Mouse (Mus musculus) layer of hippocampus, postnatal 36 days (tissue): ENCODE measurements around the gene Rad51b. TPM values are rescaled to one million over a fixed set of nuclear protein-coding genes. Genes with fewer than 3 reads are reported as not detected.
"Not testable (repeated sequence)": the region's sequence is repeated elsewhere in the genome, so short reads cannot be mapped to it uniquely, and the experiment has no call there.

Source experiments
- DNase-seq, 2 experiments: peaks; one replicate each; pipeline ENCODE4 v3.0.0; 2022
- total RNA-seq, 2 experiments: library from RNA; stranded (reverse); gene quantifications; 2 replicates each; pipeline ENCODE4 v1.2.3; 2021

Rad51b gene
- under 1 TPM; 0.17 to 0.18 TPM for total RNA-seq

DNA sequence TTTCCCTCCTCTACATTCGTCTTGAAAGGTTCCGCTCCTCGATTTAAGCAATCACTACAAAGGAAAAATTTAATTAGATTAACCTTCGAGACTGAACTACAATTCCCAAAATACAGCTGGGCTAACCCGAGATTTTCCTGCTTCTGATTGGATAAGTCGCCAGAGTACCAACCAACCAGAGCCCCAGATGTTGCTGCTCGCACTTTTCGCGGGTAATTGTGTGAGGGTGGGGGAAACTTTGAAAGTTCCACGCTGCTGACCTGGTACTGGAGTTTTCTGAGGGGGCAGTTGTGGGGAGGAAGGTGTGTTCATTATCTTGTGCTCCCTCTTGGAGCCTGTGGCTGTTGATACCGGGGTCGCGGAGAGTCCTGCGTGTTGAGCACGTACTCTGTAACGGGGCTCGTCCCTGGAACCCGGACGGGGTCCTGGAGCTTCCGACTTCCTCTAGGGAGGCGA lies at the start of gene Rad51b:
Gene Rad51b, plus strand, starts transcription at position 162 of the 456 bp plus-strand sequence.
- peak; percentile 51 to 67 for DNase-seq

GRCm38 (mm10) chr12:79248110-79248509 lies 49.0 kb upstream of the Rad51b start:
- DNase-seq = no peak

- DNase-seq = no peak
Observed at GRCm38 (mm10) chr12:79253294-79254053, 43.6 kb upstream of the Rad51b start.

- DNase-seq = no peak
Observed at GRCm38 (mm10) chr12:79254975-79255374, 42.1 kb upstream of the Rad51b start.

GRCm38 (mm10) chr12:79260154-79260553 lies 36.9 kb upstream of the Rad51b start:
- no peak for DNase-seq

DNA sequence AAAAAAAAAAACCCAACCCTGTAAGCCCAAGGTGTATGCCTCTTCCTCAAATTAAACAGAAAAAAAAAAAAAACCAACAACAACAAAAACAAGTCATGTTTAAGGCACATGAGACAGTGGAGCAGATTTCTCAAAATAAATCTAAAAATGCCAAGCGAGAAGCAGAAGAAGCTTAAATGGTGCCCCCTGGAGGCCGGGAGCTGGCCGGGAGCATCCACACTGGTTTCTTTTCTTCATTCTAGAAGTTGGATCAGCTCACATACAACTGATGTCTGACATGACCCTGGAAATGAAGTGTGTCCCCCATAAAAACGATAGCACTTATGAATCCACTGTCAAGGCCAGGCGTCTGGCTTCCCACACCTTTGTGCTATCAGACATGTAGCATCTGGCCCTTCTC lies 36.0 kb upstream of the Rad51b start:
- DNase-seq = peak in 1 of 2 experiments; percentile 16

- DNase-seq = no peak
Observed at GRCm38 (mm10) chr12:79272604-79273003, 24.5 kb upstream of the Rad51b start.

DNA sequence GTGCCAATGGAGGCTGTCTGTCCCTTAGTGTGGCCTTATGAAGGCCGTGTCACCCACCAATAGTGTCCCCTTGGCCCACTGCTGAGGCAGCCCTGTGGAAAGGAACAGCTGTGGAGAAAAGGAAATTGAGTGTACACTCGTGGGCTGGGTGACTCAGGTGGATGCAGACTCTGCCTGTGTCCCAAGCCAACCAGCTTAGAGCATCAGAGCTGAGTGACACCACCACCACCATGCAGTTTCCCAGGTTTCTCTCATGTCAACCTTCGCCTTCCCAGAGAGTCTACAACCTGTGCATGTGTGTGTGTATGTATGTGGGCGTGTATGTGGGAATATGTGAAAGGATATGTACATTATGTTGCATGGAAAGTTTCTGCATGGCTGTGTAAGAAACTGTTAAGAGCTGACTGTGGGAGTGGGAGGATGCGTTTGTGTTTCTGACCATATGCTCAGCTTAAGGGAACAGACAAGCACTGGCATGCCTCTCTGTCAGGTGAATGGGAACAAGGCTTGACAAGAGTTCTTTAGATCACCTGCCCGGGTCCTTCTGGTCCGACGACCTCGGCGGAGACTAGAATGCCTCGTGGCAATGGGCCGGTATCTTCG lies 17.5 kb upstream of the Rad51b start:
- DNase-seq = no peak

GRCm38 (mm10) chr12:79282595-79282994 lies 14.5 kb upstream of the Rad51b start:
- DNase-seq = no peak

DNA sequence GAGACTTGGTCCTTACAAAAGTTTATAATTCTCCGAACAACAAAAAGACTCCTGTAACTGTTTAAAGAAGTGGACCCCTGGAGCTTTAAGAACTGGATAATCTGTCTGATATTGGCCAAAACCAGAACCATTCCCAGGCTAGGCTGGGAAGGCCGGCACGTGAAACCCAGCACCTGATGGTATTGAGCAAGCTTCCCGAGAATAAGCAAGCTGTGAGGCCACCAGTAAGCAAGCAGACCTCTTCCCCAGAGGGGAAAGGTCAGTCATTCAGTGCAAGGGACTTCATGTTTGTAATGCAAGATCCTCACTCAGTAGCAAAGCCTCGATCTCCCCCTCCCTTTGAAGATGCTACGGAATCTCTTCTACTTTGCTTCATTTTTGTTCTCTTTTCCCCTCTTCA lies 4.2 kb upstream of the Rad51b start:
- DNase-seq = no peak

GRCm38 (mm10) chr12:79296126-79296816 lies 811 bp upstream of the Rad51b start, which contains the start of gene Zfyve26:
Gene Zfyve26 (minus strand): TSS chr12:79296304.
- peak; percentile 91 to 94 for DNase-seq

GRCm38 (mm10) chr12:79297884-79298636 lies 978 bp downstream of the Rad51b start:
- DNase-seq = no peak

- no peak for DNase-seq
Observed at GRCm38 (mm10) chr12:79301802-79302201, 4.7 kb downstream of the Rad51b start.

- no peak for DNase-seq
Observed at GRCm38 (mm10) chr12:79305131-79305530, 8.0 kb downstream of the Rad51b start.

GRCm38 (mm10) chr12:79306013-79306412 lies 8.9 kb downstream of the Rad51b start:
- DNase-seq = no peak

DNA sequence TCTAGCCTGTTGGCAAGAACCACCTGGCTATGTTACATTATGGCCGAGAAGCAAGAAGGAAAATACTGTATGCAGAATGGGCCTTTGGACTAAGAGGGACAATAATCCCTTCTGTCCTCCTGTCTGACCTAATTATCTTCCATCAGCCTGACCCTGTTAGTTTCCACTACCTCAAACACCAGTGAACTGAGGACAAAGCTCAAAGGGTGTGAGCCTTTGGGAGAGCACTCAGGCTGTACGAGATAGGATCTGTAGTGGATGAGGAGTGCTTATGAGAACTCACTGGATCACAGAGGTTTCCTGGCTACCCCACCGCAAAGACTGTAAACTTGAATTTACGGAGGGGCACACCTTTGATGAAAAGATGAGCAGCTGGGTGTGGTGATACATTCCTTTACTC lies 16.6 kb downstream of the Rad51b start:
- no peak for DNase-seq

GRCm38 (mm10) chr12:79317339-79317738 lies 20.3 kb downstream of the Rad51b start:
- no peak for DNase-seq

DNA sequence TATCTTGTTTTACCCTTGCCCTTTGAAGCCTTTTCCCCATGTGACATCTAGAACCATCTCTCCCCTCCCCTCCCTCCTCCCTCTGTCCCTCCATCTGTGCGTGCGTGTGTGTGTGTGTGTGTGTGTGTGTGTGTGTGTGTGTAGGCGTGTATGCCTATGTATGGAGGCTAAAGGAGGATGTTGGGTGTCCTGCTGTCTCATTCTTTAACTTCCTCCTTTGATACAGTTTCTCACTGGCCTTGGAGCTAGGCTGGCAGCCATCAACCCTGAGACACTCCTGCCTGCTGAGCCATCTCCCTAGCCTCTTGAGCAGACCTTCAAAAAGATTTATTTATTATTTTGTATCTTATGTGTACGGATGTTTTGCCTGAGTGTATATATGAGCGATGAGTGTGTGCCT lies 23.8 kb downstream of the Rad51b start:
- no peak for DNase-seq

DNA sequence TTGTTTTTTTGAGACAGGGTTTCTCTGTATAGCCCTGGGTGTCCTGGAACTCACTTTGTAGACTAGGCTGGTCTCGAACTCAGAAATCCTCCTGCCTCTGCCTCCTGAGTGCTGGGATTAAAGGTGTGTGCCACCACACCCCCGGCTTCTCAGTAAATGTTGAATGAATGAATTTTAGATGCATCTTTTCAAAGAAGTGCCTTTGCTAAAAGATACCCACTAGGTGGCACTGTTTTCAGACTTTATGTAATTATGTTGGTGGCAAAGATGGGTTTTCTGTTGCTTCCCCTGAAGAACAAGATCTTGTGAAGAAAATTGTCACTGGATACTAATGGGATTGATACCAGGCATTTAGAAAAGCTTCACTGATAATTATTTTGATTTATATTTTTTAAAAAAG lies 25.5 kb downstream of the Rad51b start:
- DNase-seq = not testable (repeated sequence)

DNA sequence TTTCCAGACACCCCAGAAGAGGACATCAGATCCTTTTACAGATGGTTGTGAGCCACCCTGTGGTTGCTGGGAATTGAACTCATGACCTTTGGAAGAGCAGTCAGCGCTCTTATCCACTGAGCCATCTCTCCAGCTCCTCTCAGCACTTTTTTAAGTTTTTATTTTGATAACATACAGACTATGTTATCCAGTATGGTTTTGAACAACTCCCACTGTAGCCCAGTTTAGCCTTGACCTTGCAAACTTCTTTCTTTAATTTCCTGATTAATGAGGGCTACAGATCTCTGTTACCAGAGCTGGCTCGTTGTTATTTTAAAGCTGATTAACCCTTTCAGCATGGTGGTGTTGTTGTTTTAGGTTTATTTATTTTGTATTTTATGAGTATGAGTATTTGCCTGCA lies 29.2 kb downstream of the Rad51b start:
- DNase-seq = no peak

GRCm38 (mm10) chr12:79326745-79327144 lies 29.7 kb downstream of the Rad51b start:
- DNase-seq = no peak

GRCm38 (mm10) chr12:79327868-79328267 lies 30.8 kb downstream of the Rad51b start:
- DNase-seq = no peak

DNA sequence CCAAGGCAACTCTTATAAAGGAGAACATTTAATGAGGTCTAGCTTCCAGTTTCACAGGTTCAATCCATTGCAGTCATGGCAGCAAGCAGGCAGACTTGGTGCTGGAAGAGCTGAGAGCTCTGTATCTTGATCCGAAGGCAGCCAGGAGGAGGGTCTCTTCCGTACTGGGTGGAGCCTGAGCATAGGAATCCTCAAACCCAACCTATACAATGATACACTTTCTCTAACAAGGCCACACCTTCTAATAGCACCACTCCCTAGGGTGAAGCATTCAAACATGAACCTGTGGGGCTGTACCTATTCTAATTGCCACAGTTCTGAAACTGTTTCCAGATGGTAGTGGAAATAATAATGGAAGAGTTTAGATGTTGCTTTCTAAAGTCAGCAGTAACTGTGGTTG lies 33.5 kb downstream of the Rad51b start:
- DNase-seq = no peak
